Mouse (Mus musculus): ENCODE data around the gene Dusp3. TPM values are rescaled to one million over a fixed set of nuclear protein-coding genes. Genes with fewer than 3 reads are reported as not detected.

Gene Dusp3
- polyA plus RNA-seq, 1 experiment from 2014 or later = 33.8 TPM

DNA sequence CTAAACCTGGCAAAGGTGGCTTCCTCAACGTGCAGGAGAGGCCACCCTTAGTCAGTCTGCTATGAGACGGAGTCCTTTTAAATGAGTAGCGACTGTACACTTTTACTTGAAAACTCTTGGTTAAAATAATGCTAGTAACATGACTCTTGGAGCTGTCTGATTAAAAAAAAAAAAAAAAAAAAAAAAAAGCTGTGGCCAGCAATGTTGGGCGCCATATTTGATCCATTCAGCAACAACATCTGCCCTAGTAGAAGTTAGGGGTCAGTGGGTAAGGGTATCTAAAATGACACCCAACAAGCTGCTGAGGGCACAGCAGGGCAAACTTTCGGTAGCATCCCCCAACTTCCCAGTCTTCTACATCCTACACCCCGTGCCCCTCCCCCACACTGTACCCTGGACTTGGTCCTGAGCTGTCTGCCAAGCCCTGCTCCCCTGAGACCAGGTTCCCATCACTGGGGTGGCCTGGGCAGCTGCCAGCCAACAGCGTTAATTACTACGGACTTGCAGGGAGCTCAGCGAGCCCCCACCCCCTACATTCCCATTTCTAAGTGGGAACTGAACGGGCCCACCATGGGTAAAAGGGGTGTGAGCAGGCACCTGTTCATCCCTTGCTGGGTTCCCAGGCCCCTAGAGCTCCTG lies 59.7 kb downstream of the Dusp3 start:
- no peak overlapping the region for H3K4me3 ChIP-seq (replicated peaks)

DNA sequence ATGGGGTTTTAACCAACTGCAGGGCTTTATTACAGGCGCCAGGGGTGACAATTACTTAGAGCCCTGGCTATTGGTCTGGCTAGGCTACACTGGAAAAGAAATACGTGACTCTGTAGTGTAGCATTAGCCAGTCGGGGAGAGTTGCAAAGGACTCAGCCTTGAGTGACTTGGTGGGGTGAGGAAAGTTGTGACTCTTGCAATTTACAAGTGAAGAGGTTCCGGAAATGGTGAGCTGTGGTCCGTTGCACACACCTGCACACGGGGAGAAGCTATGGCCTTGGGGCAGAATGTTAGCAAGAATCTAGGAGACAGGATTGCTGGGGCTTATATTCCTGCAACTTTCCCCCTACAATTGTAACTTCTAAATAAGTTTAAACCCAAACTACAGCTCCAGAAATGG lies 61.2 kb downstream of the Dusp3 start:
- no peaks in the 10 kb centered on the region for H3K9me3 ChIP-seq (replicated peaks)
- no peak overlapping the region for H3K9ac ChIP-seq
- ATAC-seq (replicated peaks; ENCODE audit: low FRiP score) = peak; percentile 37; the same call in 1 of the 2 replicates
- H3K4me1 ChIP-seq = peaks cover 43% of the 10 kb centered on the region
- H3K27ac ChIP-seq = peak overlapping the region; percentile 73
- no peak overlapping the region for H3K4me2 ChIP-seq
- no peaks in the 10 kb centered on the region; the same call in 1 of the 2 replicates for H3K27me3 ChIP-seq
- 43% methylated on average over 6 of the region's 6 CpGs for WGBS
- no peaks in the 10 kb centered on the region for H3K36me3 ChIP-seq
- no peak overlapping the region for H3K4me3 ChIP-seq (replicated peaks)

More for the DNA sequence above, 59.7 kb downstream of the Dusp3 start:
- Histone ChIP-seq H3K27ac (peak overlapping the region; percentile 73; the same call in 1 of the 2 replicates), H3K9me3 (replicated peaks) (no peaks in the 10 kb centered on the region), H3K9ac (no peak overlapping the region), H3K4me2 (no peak overlapping the region), H3K36me3 (no peaks in the 10 kb centered on the region), H3K4me1 (peaks cover 41% of the 10 kb centered on the region), H3K27me3 (no peaks in the 10 kb centered on the region; the same call in 1 of the 2 replicates)
- no peak for ATAC-seq (replicated peaks; ENCODE audit: low FRiP score)
- WGBS = 77% methylated on average over 10 of the region's 10 CpGs

DNA sequence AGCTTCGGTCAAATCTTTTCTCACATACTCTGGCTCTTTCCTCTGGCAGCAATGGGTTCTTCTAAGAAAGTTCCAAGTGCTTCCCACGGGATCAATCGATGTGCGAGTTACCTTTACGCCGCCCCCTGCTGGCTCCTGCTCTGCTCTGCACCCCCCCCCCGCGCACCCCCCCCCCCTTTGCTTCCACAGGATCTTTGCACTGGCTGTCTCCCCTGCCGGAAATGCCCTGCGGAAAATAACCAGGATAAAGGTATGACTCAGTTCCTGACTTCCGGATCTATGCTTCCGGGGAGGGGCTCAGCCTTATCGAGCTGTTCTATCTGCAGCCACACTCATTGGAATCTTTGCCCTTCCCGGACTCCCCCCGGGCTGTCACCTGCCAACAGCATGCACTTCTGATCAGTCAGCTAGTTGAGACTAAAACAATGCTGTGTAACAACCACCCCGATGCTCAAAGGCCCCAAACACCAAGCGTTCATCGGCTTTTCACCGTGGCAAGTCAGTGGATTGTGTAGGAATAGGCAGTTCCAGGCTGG lies 62.3 kb downstream of the Dusp3 start:
- no peak overlapping the region for H3K4me2 ChIP-seq
- no peak overlapping the region for H3K4me3 ChIP-seq (replicated peaks)
- no peaks in the 10 kb centered on the region; the same call in 1 of the 2 replicates for H3K27me3 ChIP-seq
- WGBS = 84% methylated on average over 16 of the region's 19 CpGs
- peak overlapping the region; percentile 73; the same call in 1 of the 2 replicates for H3K27ac ChIP-seq
- no peaks in the 10 kb centered on the region for H3K9me3 ChIP-seq (replicated peaks)
- no peaks in the 10 kb centered on the region for H3K36me3 ChIP-seq
- no peak overlapping the region for H3K9ac ChIP-seq
- ATAC-seq (replicated peaks; ENCODE audit: low FRiP score) = no peak
- peaks cover 52% of the 10 kb centered on the region for H3K4me1 ChIP-seq

DNA sequence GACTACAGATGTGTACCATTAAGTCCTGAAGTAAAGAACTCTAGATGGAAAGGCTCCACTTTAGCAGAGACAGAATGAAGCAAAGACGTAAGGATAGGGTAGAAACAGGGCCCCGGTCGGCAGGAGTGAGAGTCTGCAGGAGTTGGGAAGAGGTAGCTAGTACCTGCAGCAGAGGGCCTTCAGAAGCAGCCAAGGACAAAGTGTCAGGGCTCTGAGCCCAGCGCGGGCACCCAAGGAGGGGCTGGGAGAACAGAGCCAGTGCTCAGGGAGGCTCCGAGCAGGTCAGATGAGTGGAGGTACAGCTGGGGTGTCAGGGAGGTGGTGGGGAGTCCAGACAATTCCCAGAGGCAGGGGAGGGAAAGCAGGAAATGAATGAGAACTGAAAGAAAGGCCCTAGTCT lies 62.8 kb downstream of the Dusp3 start:
- 85% methylated on average over 6 of the region's 6 CpGs for WGBS

DNA sequence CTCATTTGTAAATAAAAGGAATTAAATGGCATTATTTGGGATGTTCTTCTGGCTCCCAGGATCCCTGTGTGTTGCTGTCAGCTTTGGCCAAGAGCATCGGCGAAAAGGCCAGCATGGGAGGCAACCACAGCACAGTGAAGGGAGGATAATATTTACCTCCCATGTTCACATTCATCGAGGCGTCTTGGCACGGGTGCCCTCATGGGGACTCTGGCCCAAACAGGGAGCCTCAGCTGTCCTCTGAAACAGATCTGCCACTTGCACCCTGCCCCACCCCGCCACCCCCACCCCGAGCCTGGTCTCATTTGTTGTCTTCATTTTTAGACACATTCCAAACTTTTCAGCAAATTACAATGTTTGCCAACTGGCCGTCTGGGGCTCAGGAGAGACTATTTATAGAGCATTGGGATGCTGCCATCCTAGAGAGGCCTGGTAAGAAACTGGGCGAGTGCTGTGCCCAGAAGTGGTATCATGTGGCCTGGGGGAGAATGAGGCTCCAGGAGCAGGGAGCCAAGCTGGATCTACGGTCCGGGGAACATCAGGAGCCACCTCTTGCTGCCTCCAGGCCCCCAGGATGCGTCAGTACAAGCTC lies 65.4 kb downstream of the Dusp3 start:
- ATAC-seq (replicated peaks; ENCODE audit: low FRiP score) = no peak
- Histone ChIP-seq H3K27me3 (peaks cover 16% of the 10 kb centered on the region), H3K9ac (no peak overlapping the region), H3K9me3 (replicated peaks) (no peaks in the 10 kb centered on the region), H3K27ac (no peak overlapping the region), H3K36me3 (no peaks in the 10 kb centered on the region), H3K4me1 (peaks cover 34% of the 10 kb centered on the region), H3K4me2 (no peak overlapping the region), H3K4me3 (replicated peaks) (no peak overlapping the region)
- 85% methylated on average over 12 of the region's 12 CpGs for WGBS

More for the DNA sequence above, 62.8 kb downstream of the Dusp3 start:
- no peak overlapping the region for H3K27ac ChIP-seq
- H3K9ac ChIP-seq = no peak overlapping the region
- H3K4me1 ChIP-seq = peaks cover 52% of the 10 kb centered on the region
- no peak overlapping the region for H3K4me3 ChIP-seq (replicated peaks)
- ATAC-seq (replicated peaks; ENCODE audit: low FRiP score) = no peak
- peaks cover 5% of the 10 kb centered on the region; the same call in 1 of the 2 replicates for H3K27me3 ChIP-seq
- no peak overlapping the region for H3K4me2 ChIP-seq
- H3K36me3 ChIP-seq = no peaks in the 10 kb centered on the region
- H3K9me3 ChIP-seq (replicated peaks) = no peaks in the 10 kb centered on the region

Other genes with a start within 250 kb of the Dusp3 start
- gene Etv4, start 201.6 kb downstream of the Dusp3 start, polyA plus RNA-seq (2015; fragmentation: Nextera tagmentation; extraction: Ambion mirVana) = 59.3 and 60.2 TPM in 2 replicates
- 13.6 and 15.4 TPM in 2 replicates for gene Meox1, start 92.6 kb downstream of the Dusp3 start, polyA plus RNA-seq (2015; fragmentation: Nextera tagmentation; extraction: Ambion mirVana)
- gene Sost, start 20.0 kb downstream of the Dusp3 start, polyA plus RNA-seq (2015; fragmentation: Nextera tagmentation; extraction: Ambion mirVana) = 0.83 and 1.4 TPM in 2 replicates
- not detected in 2 replicates for gene Cfap97d1, start 2.7 kb downstream of the Dusp3 start, polyA plus RNA-seq (2015; fragmentation: Nextera tagmentation; extraction: Ambion mirVana)
- 7.8 and 11.0 TPM in 2 replicates for gene Mpp3, start 41.4 kb upstream of the Dusp3 start, polyA plus RNA-seq (2015; fragmentation: Nextera tagmentation; extraction: Ambion mirVana)
- gene Cd300lg, start 54.5 kb upstream of the Dusp3 start, polyA plus RNA-seq (2015; fragmentation: Nextera tagmentation; extraction: Ambion mirVana) = 0.82 and 1.1 TPM in 2 replicates
- 14.0 and 14.2 TPM in 2 replicates for gene Mpp2, start 101.5 kb upstream of the Dusp3 start, polyA plus RNA-seq (2015; fragmentation: Nextera tagmentation; extraction: Ambion mirVana)
- not detected in 2 replicates for gene Ppy, start 114.3 kb upstream of the Dusp3 start, polyA plus RNA-seq (2015; fragmentation: Nextera tagmentation; extraction: Ambion mirVana)
- 3.6 TPM in 1 of 2 replicates, not detected in the other for gene Pyy, start 120.8 kb upstream of the Dusp3 start, polyA plus RNA-seq (2015; fragmentation: Nextera tagmentation; extraction: Ambion mirVana)
- gene Nags, start 158.5 kb upstream of the Dusp3 start, polyA plus RNA-seq (2015; fragmentation: Nextera tagmentation; extraction: Ambion mirVana) = 0.19 and 0.33 TPM in 2 replicates
- 35.3 and 36.5 TPM in 2 replicates for gene Tmem101, start 169.4 kb upstream of the Dusp3 start, polyA plus RNA-seq (2015; fragmentation: Nextera tagmentation; extraction: Ambion mirVana)
- gene Lsm12, start 198.3 kb upstream of the Dusp3 start, polyA plus RNA-seq (2015; fragmentation: Nextera tagmentation; extraction: Ambion mirVana) = 122 and 135 TPM in 2 replicates
- 39.7 and 43.4 TPM in 2 replicates for gene G6pc3, start 202.6 kb upstream of the Dusp3 start, polyA plus RNA-seq (2015; fragmentation: Nextera tagmentation; extraction: Ambion mirVana)
- gene Hdac5, start 243.2 kb upstream of the Dusp3 start, polyA plus RNA-seq (2015; fragmentation: Nextera tagmentation; extraction: Ambion mirVana) = 47.4 and 48.4 TPM in 2 replicates

All from kidney, embryonic 15.5 days (tissue).